Mouse (Mus musculus): Measurements from ENCODE around the gene Ubald2. TPM values are rescaled to one million over a fixed set of nuclear protein-coding genes. Genes with fewer than 3 reads are reported as not detected.

The Ubald2 gene
- total RNA-seq, 2 experiments from 2014 or later = 42.6 to 58.9 TPM

DNA sequence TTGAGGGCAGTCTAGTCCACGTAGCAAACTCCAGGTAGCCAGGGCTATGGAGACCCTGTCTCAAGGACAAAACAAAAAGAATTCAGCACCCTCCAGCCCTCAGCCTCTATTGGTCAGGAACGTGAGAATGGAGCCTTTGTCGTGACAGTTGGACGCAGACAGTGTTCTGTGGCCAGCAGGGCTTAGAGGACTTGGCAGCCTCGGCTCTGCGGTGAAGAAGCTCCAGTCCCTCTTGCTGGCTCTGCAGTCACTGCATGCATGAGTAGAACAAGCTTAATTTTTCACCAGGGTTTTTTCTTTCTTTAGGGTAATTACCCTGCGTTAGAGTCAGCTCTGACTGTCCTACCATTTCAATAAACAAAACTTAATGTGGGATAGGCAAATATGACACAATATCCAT lies 47.9 kb downstream of the Ubald2 start:
- intact Hi-C loops (cut with DNase I; ENCODE audit: low total_unique reads) = no loop called here
- no peak for DNase-seq

DNA sequence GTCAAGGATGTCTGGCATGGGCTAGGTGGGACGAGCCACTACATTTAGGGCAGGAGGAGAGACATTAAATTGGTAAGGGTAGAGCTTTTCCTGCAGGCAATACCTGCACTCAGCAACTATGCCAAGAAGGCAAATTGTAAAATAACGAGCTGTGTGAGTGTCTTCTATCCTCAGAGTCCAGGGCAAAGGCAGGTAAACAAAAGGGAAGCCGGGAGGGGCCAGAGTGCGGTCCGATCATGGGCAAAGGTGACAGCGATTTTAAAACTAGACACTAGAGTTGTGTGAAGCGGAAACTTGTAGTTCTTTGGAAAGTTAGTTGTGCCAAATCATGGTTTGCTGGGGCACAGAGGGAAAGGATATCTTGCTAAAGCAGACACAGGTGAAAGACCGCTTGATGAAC lies 50.4 kb downstream of the Ubald2 start:
- DNase-seq = no peak
- intact Hi-C loops (cut with DNase I; ENCODE audit: low total_unique reads) = no loop called here

DNA sequence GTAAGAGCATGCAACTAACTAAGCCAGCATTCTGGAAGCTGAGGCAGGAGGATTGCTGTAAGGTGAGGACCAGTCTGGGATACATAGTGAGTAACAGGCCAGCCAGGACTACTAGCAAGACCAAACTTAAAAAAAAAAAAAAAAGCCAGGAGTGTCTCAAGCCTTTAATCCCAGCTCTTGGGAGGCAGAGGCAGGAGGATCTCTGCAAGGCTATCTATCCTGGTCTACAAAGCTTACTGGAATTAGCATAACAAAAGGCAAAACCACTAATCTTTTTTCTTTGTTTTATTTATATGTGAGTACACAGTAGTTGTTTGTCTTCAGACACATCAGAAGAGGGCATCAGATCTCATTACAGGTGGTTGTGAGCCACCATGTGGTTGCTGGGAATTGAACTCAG lies 54.3 kb downstream of the Ubald2 start:
- DNase-seq = no peak
- intact Hi-C loops (cut with DNase I; ENCODE audit: low total_unique reads) = no loop called here

Other genes starting within 250 kb of the Ubald2 start
- gene Ten1, start 235.2 kb upstream of the Ubald2 start, total RNA-seq (2021) = 10 to 100 TPM; 26.9 to 31.6 TPM
- gene Acox1, start 235.0 kb upstream of the Ubald2 start, total RNA-seq (2021) = 10 to 100 TPM; 43.3 to 49.3 TPM
- gene Evpl, start 196.0 kb upstream of the Ubald2 start, total RNA-seq (2021) = under 1 TPM; 0.09 to 0.14 TPM
- gene Srp68, start 159.9 kb upstream of the Ubald2 start, total RNA-seq (2021) = 10 to 100 TPM; 68.5 to 69.5 TPM
- under 1 TPM; 0.38 to 0.41 TPM for gene Galr2, start 153.2 kb upstream of the Ubald2 start, total RNA-seq (2021)
- 10 to 100 TPM; 61.9 to 62.3 TPM for gene Exoc7, start 126.9 kb upstream of the Ubald2 start, total RNA-seq (2021)
- under 1 TPM; 0.22 to 0.27 TPM for gene Foxj1, start 98.7 kb upstream of the Ubald2 start, total RNA-seq (2021)
- gene Rnf157, start 21.1 kb upstream of the Ubald2 start, total RNA-seq (2021) = 10 to 100 TPM; 38.3 to 48.7 TPM
- not detected for gene Qrich2, start 32.1 kb downstream of the Ubald2 start, total RNA-seq (2021)
- gene Prpsap1, start 60.1 kb downstream of the Ubald2 start, total RNA-seq (2021) = 10 to 100 TPM; 22.4 to 24.6 TPM
- gene Sphk1, start 96.8 kb downstream of the Ubald2 start, total RNA-seq (2021) = 1 to 10 TPM; 1.6 to 2.6 TPM
- gene Ube2o, start 147.4 kb downstream of the Ubald2 start, total RNA-seq (2021) = 10 to 100 TPM; 23.4 to 25.6 TPM
- gene Aanat, start 152.3 kb downstream of the Ubald2 start, total RNA-seq (2021) = not detected
- gene Rhbdf2, start 192.9 kb downstream of the Ubald2 start, total RNA-seq (2021) = 1 to 10 TPM; 5.9 to 9.0 TPM
- under 1 TPM; 0.49 to 0.84 TPM for gene Prcd, start 219.4 kb downstream of the Ubald2 start, total RNA-seq (2021)
- 10 to 100 TPM; 16.8 to 22.8 TPM for gene Cygb, start 220.2 kb downstream of the Ubald2 start, total RNA-seq (2021)